In the genomic region with DNA sequence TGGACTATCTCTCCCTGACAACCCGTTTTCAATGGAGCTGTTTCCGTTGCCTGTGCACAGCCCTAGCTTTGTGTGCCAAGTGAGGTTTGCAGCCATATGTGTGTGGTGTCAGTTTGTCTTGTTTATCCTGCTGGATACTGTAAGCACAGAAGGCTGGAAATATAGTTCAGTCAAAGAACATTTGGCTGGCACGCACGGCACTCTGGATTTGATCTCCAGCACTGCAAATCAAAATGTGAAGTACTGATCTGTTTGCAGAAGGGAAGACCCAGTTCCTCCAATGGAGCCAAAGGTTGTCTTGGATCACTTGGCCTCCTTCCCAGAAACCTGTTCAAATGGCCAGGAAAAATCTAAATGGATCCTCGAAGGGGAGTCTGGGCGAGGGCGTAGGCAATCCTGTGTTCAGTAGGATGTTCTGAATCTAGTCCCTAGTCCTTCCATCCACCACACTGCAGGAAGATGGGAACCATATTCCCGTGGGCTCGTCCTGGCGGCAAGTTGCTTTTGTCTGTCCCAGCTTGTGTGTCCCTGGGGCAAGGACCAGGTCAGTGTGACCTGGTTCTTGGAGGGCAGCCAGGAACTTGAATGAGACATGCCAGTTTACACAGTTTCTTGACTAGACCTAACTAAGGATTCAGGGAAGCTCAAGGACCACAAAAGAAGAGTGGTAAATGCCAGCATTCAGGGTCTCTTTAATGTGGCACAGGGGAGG, we compare ENCODE assay signal across 12 mouse cellular contexts. TPM values are rescaled to one million over a fixed set of nuclear protein-coding genes. Genes with fewer than 3 reads are reported as not detected.
DNase-seq lines count a peak whose midpoint lies in the region; ATAC-seq and TF ChIP-seq lines count a peak whose summit lies in the region.
"Had no signal": no experiment of that assay in that cellular context is flagged by ENCODE, and none has a peak within 500 bp of the region (broad histone marks: within the 10 kb centered on the region; RNA-seq: fewer than 3 reads in every experiment).

No protein-coding gene starts in this region.

- TF ChIP-seq CTCF in hindbrain, postnatal 0 days (IDR thresholded peaks at IDR 0.05; ENCODE audit: low read depth): no peak
- no peak for TF ChIP-seq CTCF in stomach, postnatal 0 days (IDR thresholded peaks at IDR 0.05; ENCODE audit: low read depth)

- H3K27me3 ChIP-seq in hindbrain, postnatal 0 days (ENCODE audit: insufficient read depth, low read length): no peaks in the 10 kb centered on the region
- no peaks in the 10 kb centered on the region for H3K27me3 ChIP-seq in hindbrain, embryonic 11.5 days (ENCODE audit: control insufficient read depth, insufficient read depth, low read length)
- no peaks in the 10 kb centered on the region for H3K27me3 ChIP-seq in stomach, postnatal 0 days (ENCODE audit: control insufficient read depth, insufficient read depth, low read length)
- H3K27me3 ChIP-seq: CH12.LX; embryonic facial prominence, embryonic 12.5 days had no signal

- no peaks in the 10 kb centered on the region for H3K4me1 ChIP-seq in hindbrain, postnatal 0 days (ENCODE audit: insufficient read depth, low read length)
- H3K4me1 ChIP-seq in hindbrain, embryonic 11.5 days (replicated peaks; ENCODE audit: control insufficient read depth, insufficient read depth, low read length): no peaks in the 10 kb centered on the region
- no peaks in the 10 kb centered on the region for H3K4me1 ChIP-seq in stomach, postnatal 0 days (replicated peaks; ENCODE audit: control insufficient read depth, insufficient read depth)
- H3K4me1 ChIP-seq: embryonic facial prominence, embryonic 12.5 days had no signal

- H3K9me3 ChIP-seq in hindbrain, postnatal 0 days (ENCODE audit: low read length): no peaks in the 10 kb centered on the region
- H3K9me3 ChIP-seq in hindbrain, embryonic 11.5 days (ENCODE audit: control insufficient read depth, low read length): no peaks in the 10 kb centered on the region
- no peaks in the 10 kb centered on the region for H3K9me3 ChIP-seq in stomach, postnatal 0 days (ENCODE audit: control insufficient read depth, low read length)
- H3K9me3 ChIP-seq: embryonic facial prominence, embryonic 12.5 days had no signal

- DNase-seq in hindbrain, postnatal 0 days (ENCODE audit: low spot score): peak; percentile 21
- no peak for DNase-seq in hindbrain, embryonic 11.5 days (ENCODE audit: low spot score)
- peak; percentile 26 for DNase-seq in right cerebral cortex, adult 18-20 months
- DNase-seq in right cerebral cortex, postnatal 4 days: no peak
- DNase-seq in kidney, postnatal 10 days: peak; percentile 47
- peak; percentile 35 for DNase-seq in stomach, postnatal 0 days (ENCODE audit: low spot score)
- no peak for DNase-seq in embryo, embryonic 11 days
- DNase-seq: gastrocnemius, postnatal 10 days had no signal

- TF ChIP-seq EP300 in stomach, postnatal 0 days (optimal IDR thresholded peaks at IDR 0.05): no peak

- ATAC-seq in hindbrain, postnatal 0 days: no peak
- ATAC-seq in hindbrain, embryonic 11.5 days (ENCODE audit: low FRiP score): no peak
- no peak for ATAC-seq in stomach, postnatal 0 days (ENCODE audit: low FRiP score, low TSS enrichment)
- ATAC-seq: intestine, embryonic 16.5 days had no signal

- no peaks in the 10 kb centered on the region for H3K36me3 ChIP-seq in hindbrain, postnatal 0 days (ENCODE audit: insufficient read depth, low read length)
- H3K36me3 ChIP-seq in hindbrain, embryonic 11.5 days (ENCODE audit: control insufficient read depth, insufficient read depth, low read length): no peaks in the 10 kb centered on the region
- no peaks in the 10 kb centered on the region for H3K36me3 ChIP-seq in stomach, postnatal 0 days (ENCODE audit: control insufficient read depth, insufficient read depth, low read length)
- H3K36me3 ChIP-seq: embryonic facial prominence, embryonic 12.5 days had no signal

- no peak overlapping the region for H3K27ac ChIP-seq in hindbrain, postnatal 0 days
- H3K27ac ChIP-seq in hindbrain, embryonic 11.5 days (ENCODE audit: low read depth, low read length): no peak overlapping the region
- H3K27ac ChIP-seq in stomach, postnatal 0 days (replicated peaks): no peak overlapping the region
- H3K27ac ChIP-seq: embryonic facial prominence, embryonic 12.5 days; macrophage had no signal

- no peak overlapping the region for H3K4me3 ChIP-seq in hindbrain, postnatal 0 days (ENCODE audit: low read length)
- H3K4me3 ChIP-seq in hindbrain, embryonic 11.5 days (ENCODE audit: low read depth, low read length): no peak overlapping the region
- no peak overlapping the region for H3K4me3 ChIP-seq in stomach, postnatal 0 days (ENCODE audit: low read depth, low read length)
- H3K4me3 ChIP-seq: embryonic facial prominence, embryonic 12.5 days had no signal

- WGBS in hindbrain, postnatal 0 days: 50% methylated on average over 10 of the region's 10 CpGs
- 87% methylated on average over 10 of the region's 10 CpGs for WGBS in hindbrain, embryonic 11.5 days
- WGBS in stomach, postnatal 0 days: 53% methylated on average over 10 of the region's 10 CpGs

- no peak overlapping the region for H3K9ac ChIP-seq in hindbrain, postnatal 0 days (replicated peaks; ENCODE audit: low read length)
- H3K9ac ChIP-seq in hindbrain, embryonic 11.5 days (ENCODE audit: low read depth, low read length): no peak overlapping the region
- no peak overlapping the region for H3K9ac ChIP-seq in stomach, postnatal 0 days (ENCODE audit: low read length)
- H3K9ac ChIP-seq: embryonic facial prominence, embryonic 12.5 days had no signal

- H3K4me2 ChIP-seq in hindbrain, postnatal 0 days (ENCODE audit: low read depth, low read length): no peak overlapping the region
- H3K4me2 ChIP-seq in hindbrain, embryonic 11.5 days (replicated peaks; ENCODE audit: low read depth, low read length): no peak overlapping the region
- no peak overlapping the region for H3K4me2 ChIP-seq in stomach, postnatal 0 days (replicated peaks; ENCODE audit: low read depth)
- H3K4me2 ChIP-seq: embryonic facial prominence, embryonic 12.5 days had no signal

RNA-seq across cellular contexts. Expression of a gene that starts 11.3 kb away (rescaled TPM):
- 4.1 and 5.5 TPM in 2 replicates for total RNA-seq in hindbrain, postnatal 0 days (2014; rRNA removed)
- 2.5 and 3.3 TPM in 2 replicates for polyA plus RNA-seq in hindbrain, postnatal 0 days (2015; fragmentation: Nextera tagmentation; extraction: Ambion mirVana)
- 1.4 and 1.8 TPM in 2 replicates for polyA plus RNA-seq in hindbrain, embryonic 11.5 days (2014; fragmentation: Nextera tagmentation; extraction: Ambion mirVana)
- polyA plus RNA-seq in stomach, postnatal 0 days (2015; fragmentation: Nextera tagmentation; extraction: Ambion mirVana): 13.0 and 13.5 TPM in 2 replicates

RNA-seq across cellular contexts. Expression of a gene that starts 19.9 kb away (rescaled TPM):
- 21.8 and 25.0 TPM in 2 replicates for total RNA-seq in hindbrain, postnatal 0 days (2014; rRNA removed)
- 12.5 and 12.8 TPM in 2 replicates for polyA plus RNA-seq in hindbrain, postnatal 0 days (2015; fragmentation: Nextera tagmentation; extraction: Ambion mirVana)
- polyA plus RNA-seq in hindbrain, embryonic 11.5 days (2014; fragmentation: Nextera tagmentation; extraction: Ambion mirVana): 13.4 and 14.8 TPM in 2 replicates
- 16.1 and 17.3 TPM in 2 replicates for polyA plus RNA-seq in stomach, postnatal 0 days (2015; fragmentation: Nextera tagmentation; extraction: Ambion mirVana)

Comparison
In these comparisons a context has a peak if more than half of its experiments do, and no peak if none do; other contexts are left out.
1. DNase-seq: peak in hindbrain, postnatal 0 days (single experiment), right cerebral cortex, adult 18-20 months (single experiment), kidney, postnatal 10 days (single experiment) and stomach, postnatal 0 days (single experiment); none in hindbrain, embryonic 11.5 days (single experiment), right cerebral cortex, postnatal 4 days (single experiment) and embryo, embryonic 11 days (single experiment).